Mouse (Mus musculus): ENCODE data around the gene Tcf3. TPM values are rescaled to one million over a fixed set of nuclear protein-coding genes. Genes with fewer than 3 reads are reported as not detected.
A peak's percentile ranks its signal among the peaks of the same experiment; 100 is the strongest.

Gene Tcf3
- polyA plus RNA-seq, 1 experiment from 2014 or later: 33.4 TPM

GRCm38 (mm10) chr10:80421208-80421607, 12.2 kb downstream of the Tcf3 start:
- Histone ChIP-seq H3K27ac (replicated peaks) (0 out of 2 replicates have a peak overlapping the region, but pooled peaks have one; percentile 10), H3K4me1 (peaks cover 33% of the 10 kb centered on the region)
- 95% methylated on average over 8 of the region's 8 CpGs for WGBS

DNA sequence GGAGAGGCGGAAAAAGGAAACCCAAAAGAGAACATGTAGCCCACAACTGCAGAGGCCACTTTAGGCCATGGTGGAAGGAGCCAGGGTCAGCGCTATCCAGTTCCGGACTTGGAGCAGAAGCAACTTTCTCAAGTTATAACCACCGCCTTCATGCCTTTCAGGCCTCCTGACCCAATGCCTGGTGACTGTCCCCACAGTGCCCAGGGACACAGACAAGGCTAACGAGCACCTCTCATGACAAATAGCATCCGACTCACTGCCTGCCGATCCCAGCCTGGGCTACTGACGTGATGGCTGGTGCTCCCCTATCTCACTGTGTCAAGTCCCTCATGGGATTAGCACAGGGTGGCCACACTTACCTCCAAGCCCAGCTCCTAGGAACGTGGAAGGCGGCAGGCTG, 12.7 kb downstream of the Tcf3 start:
- Histone ChIP-seq H3K4me1 (peaks cover 33% of the 10 kb centered on the region), H3K4me2 (no peak overlapping the region), H3K9ac (replicated peaks) (no peak overlapping the region), H3K9me3 (replicated peaks) (no peaks in the 10 kb centered on the region), H3K36me3 (peaks cover 71% of the 10 kb centered on the region), H3K27ac (replicated peaks) (no peak overlapping the region), H3K27me3 (replicated peaks) (no peaks in the 10 kb centered on the region), H3K4me3 (replicated peaks) (no peak overlapping the region)
- 92% methylated on average over 10 of the region's 10 CpGs for WGBS
- ATAC-seq (ENCODE audit: low FRiP score): no peak

More at GRCm38 (mm10) chr10:80421208-80421607, 12.2 kb downstream of the Tcf3 start:
- Histone ChIP-seq H3K9me3 (replicated peaks) (no peaks in the 10 kb centered on the region), H3K4me2 (no peak overlapping the region), H3K9ac (replicated peaks) (no peak overlapping the region), H3K27me3 (replicated peaks) (no peaks in the 10 kb centered on the region), H3K4me3 (replicated peaks) (no peak overlapping the region), H3K36me3 (peaks cover 71% of the 10 kb centered on the region)
- no peak for ATAC-seq (ENCODE audit: low FRiP score)

GRCm38 (mm10) chr10:80419419-80419818, 14.0 kb downstream of the Tcf3 start:
- no peak overlapping the region for H3K27ac ChIP-seq (replicated peaks)
- no peaks in the 10 kb centered on the region for H3K27me3 ChIP-seq (replicated peaks)
- H3K4me1 ChIP-seq: peaks cover 33% of the 10 kb centered on the region
- H3K9ac ChIP-seq (replicated peaks): no peak overlapping the region
- no peak overlapping the region for H3K4me2 ChIP-seq
- H3K9me3 ChIP-seq (replicated peaks): no peaks in the 10 kb centered on the region
- 44% methylated on average over 8 of the region's 8 CpGs for WGBS
- peaks cover 72% of the 10 kb centered on the region for H3K36me3 ChIP-seq
- no peak overlapping the region for H3K4me3 ChIP-seq (replicated peaks)
- ATAC-seq (ENCODE audit: low FRiP score): no peak

- WGBS: 40% methylated on average over 3 of the region's 3 CpGs
- ATAC-seq (ENCODE audit: low FRiP score): no peak
- H3K4me2 ChIP-seq: no peak overlapping the region
- H3K9me3 ChIP-seq (replicated peaks): no peaks in the 10 kb centered on the region
- H3K4me3 ChIP-seq (replicated peaks): no peak overlapping the region
- peaks cover 83% of the 10 kb centered on the region for H3K36me3 ChIP-seq
- H3K27me3 ChIP-seq (replicated peaks): no peaks in the 10 kb centered on the region
- H3K27ac ChIP-seq (replicated peaks): no peak overlapping the region
- H3K9ac ChIP-seq (replicated peaks): no peak overlapping the region
- peaks cover 30% of the 10 kb centered on the region for H3K4me1 ChIP-seq
Measured at GRCm38 (mm10) chr10:80418311-80418710, 15.1 kb downstream of the Tcf3 start.

DNA sequence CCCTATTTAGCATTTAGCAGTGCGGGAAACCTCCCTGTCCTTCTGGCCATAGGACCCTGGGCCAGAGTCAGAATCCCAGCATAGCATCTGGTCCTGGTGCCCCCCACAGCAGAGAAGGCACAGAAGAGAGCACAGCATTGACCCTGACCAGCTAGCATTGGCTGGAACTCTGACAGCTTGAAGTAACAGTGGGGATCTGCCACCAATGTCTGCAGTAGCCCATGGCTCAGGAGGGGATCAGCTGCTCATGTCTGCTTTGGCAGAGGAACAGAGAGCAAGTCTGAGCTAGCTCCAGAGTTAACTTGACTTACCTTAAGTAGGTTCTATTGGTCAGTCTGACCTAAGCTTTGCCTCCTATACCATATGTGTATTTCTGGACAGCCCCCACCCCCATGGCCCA, 15.6 kb downstream of the Tcf3 start:
- H3K27me3 ChIP-seq (replicated peaks): no peaks in the 10 kb centered on the region
- no peak overlapping the region for H3K9ac ChIP-seq (replicated peaks)
- peaks cover 25% of the 10 kb centered on the region for H3K4me1 ChIP-seq
- H3K4me3 ChIP-seq (replicated peaks): no peak overlapping the region
- no peaks in the 10 kb centered on the region for H3K9me3 ChIP-seq (replicated peaks)
- no peak overlapping the region for H3K27ac ChIP-seq (replicated peaks)
- 85% methylated on average over 1 of the region's 1 CpGs for WGBS
- ATAC-seq (ENCODE audit: low FRiP score): no peak
- no peak overlapping the region for H3K4me2 ChIP-seq
- peaks cover 87% of the 10 kb centered on the region for H3K36me3 ChIP-seq

DNA sequence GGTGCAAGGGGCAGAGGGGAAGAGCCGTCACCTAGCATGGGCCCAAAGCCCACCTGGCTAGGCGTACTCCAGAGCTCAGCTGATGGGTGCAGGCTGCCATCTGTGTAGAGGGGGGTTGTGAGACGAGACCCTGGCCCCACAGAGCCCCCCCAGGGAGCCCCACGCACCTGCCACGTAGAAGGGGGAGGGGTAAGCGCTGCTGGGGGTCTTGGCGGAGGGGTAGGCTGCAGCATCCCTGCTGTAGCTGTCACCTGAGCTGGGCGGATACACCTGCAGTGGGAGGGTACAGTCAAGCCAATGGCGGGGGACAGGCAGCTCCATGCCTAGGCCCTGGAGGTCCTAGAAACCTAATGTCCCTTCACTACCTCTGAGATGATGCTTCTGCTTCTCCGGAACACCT, 16.1 kb downstream of the Tcf3 start:
- Histone ChIP-seq H3K4me1 (peaks cover 20% of the 10 kb centered on the region), H3K4me3 (replicated peaks) (no peak overlapping the region), H3K9ac (replicated peaks) (no peak overlapping the region), H3K9me3 (replicated peaks) (no peaks in the 10 kb centered on the region), H3K36me3 (peaks cover 92% of the 10 kb centered on the region), H3K27me3 (replicated peaks) (no peaks in the 10 kb centered on the region), H3K4me2 (no peak overlapping the region), H3K27ac (replicated peaks) (no peak overlapping the region)
- ATAC-seq (ENCODE audit: low FRiP score): no peak
- WGBS: 83% methylated on average over 10 of the region's 10 CpGs

GRCm38 (mm10) chr10:80415566-80415965, 17.9 kb downstream of the Tcf3 start:
- peaks cover 14% of the 10 kb centered on the region for H3K4me1 ChIP-seq
- H3K36me3 ChIP-seq: peaks cover 99% of the 10 kb centered on the region
- H3K27me3 ChIP-seq (replicated peaks): no peaks in the 10 kb centered on the region
- WGBS: 97% methylated on average over 7 of the region's 7 CpGs
- no peak overlapping the region for H3K4me3 ChIP-seq (replicated peaks)
- no peak for ATAC-seq (ENCODE audit: low FRiP score)
- H3K27ac ChIP-seq (replicated peaks): no peak overlapping the region
- H3K9me3 ChIP-seq (replicated peaks): no peaks in the 10 kb centered on the region
- no peak overlapping the region for H3K9ac ChIP-seq (replicated peaks)
- no peak overlapping the region for H3K4me2 ChIP-seq

DNA sequence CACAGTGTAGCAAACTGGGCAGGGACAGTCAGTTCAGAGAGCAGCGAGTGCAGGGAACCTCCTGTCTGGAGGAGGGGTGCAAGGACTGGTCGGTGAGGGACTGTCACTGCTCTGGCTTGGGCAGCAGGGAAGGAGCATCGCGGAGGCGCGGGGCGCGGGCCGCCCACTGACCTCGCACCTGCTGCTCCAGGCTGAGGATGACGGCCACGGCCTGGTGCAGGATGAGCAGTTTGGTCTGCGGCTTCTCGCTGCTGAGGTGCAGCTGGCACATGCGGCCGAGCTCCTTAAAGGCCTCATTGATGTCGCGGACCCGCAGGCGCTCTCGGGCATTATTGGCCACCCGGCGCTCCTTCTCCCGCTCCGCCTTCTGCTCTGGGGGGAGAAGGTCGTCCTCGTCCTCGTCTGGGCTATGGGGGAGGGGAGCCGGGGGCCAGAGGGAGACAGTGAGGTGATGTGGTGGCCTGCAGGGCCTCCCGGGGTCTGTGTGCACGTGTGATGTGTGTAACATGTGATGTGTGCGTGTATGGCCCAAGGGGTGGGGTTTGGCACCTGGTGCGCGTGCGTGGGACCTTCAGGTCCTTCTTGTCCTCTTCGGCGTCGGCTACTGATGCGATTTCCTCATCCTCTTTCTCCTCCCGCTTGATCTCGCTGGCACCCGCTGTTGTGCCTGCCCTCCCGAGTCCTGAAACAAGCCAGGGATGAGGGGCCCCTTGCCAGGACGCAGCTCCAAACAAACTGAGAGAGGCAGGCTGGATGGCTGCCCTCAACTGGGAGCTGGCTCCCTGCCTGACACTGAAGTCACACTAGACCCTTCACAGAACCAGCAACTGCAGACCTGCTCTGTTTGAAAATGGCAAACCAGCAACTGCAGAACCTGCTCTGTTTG, 20.5 kb downstream of the Tcf3 start:
- H3K9me3 ChIP-seq (replicated peaks): no peaks in the 10 kb centered on the region
- no peak overlapping the region for H3K9ac ChIP-seq (replicated peaks)
- no peak overlapping the region for H3K4me3 ChIP-seq (replicated peaks)
- H3K4me1 ChIP-seq: no peaks in the 10 kb centered on the region
- H3K27me3 ChIP-seq (replicated peaks): no peaks in the 10 kb centered on the region
- ATAC-seq (ENCODE audit: low FRiP score): peak; percentile 38; the same call in 1 of the 2 replicates
- H3K36me3 ChIP-seq: peaks cover 91% of the 10 kb centered on the region
- no peak overlapping the region for H3K4me2 ChIP-seq
- 78% methylated on average over 44 of the region's 44 CpGs for WGBS
- peak overlapping the region; percentile 55; the same call in 1 of the 2 replicates for H3K27ac ChIP-seq (replicated peaks)

DNA sequence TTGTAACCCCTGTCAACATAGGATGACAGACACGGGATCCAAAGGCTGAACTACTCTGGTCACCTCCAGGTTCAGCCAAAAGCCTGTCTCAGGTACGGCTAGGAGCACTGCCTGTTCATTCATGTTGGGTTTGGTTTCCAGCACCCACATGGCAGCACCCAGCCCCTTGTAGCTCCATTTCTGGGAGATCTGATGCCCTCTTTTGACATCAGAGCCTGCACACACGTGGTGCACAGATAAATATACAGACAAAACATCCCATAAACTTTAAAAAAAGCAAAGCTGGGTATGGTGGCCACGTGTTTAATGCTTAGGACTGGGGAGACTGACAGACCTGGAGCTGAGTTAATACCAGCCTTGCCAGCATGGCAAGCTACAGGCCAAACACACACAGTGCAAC, 25.5 kb downstream of the Tcf3 start:
- H3K4me3 ChIP-seq (replicated peaks): 0 out of 2 replicates have a peak overlapping the region, but pooled peaks have one; percentile 62
- no peak for ATAC-seq (ENCODE audit: low FRiP score)
- H3K4me1 ChIP-seq: peaks cover 26% of the 10 kb centered on the region
- no peak overlapping the region for H3K27ac ChIP-seq (replicated peaks)
- H3K9ac ChIP-seq (replicated peaks): peak overlapping the region; percentile 78
- WGBS: 52% methylated on average over 4 of the region's 4 CpGs
- no peaks in the 10 kb centered on the region for H3K9me3 ChIP-seq (replicated peaks)
- no peaks in the 10 kb centered on the region for H3K27me3 ChIP-seq (replicated peaks)
- no peak overlapping the region for H3K4me2 ChIP-seq
- peaks cover 56% of the 10 kb centered on the region for H3K36me3 ChIP-seq

- WGBS: 3% methylated on average over 27 of the region's 27 CpGs
Measured at GRCm38 (mm10) chr10:80406684-80407501, 26.6 kb downstream of the Tcf3 start, which contains the start of gene Uqcr11. TSS of gene Uqcr11 (minus strand) at chr10:80406830.

GRCm38 (mm10) chr10:80405481-80406173, 27.8 kb downstream of the Tcf3 start:
- 56% methylated on average over 10 of the region's 10 CpGs for WGBS
- Histone ChIP-seq H3K27me3 (replicated peaks) (no peaks in the 10 kb centered on the region), H3K27ac (replicated peaks) (peak overlapping the region; percentile 88), H3K9ac (replicated peaks) (peak overlapping the region; percentile 78), H3K36me3 (peaks cover 51% of the 10 kb centered on the region), H3K9me3 (replicated peaks) (no peaks in the 10 kb centered on the region), H3K4me2 (peak overlapping the region; percentile 95), H3K4me3 (replicated peaks) (peak overlapping the region; percentile 62), H3K4me1 (peaks cover 32% of the 10 kb centered on the region)
- ATAC-seq (ENCODE audit: low FRiP score): no peak

More at GRCm38 (mm10) chr10:80406684-80407501, 26.6 kb downstream of the Tcf3 start, which contains the start of gene Uqcr11:
- H3K9me3 ChIP-seq (replicated peaks): no peaks in the 10 kb centered on the region
- H3K4me2 ChIP-seq: peak within 1 kb of the TSS; percentile 95
- peak; percentile 82 for ATAC-seq (ENCODE audit: low FRiP score)
- peak within 1 kb of the TSS; percentile 62 for H3K4me3 ChIP-seq (replicated peaks)
- peaks cover 26% of the 10 kb centered on the region for H3K4me1 ChIP-seq
- peak within 1 kb of the TSS; percentile 78 for H3K9ac ChIP-seq (replicated peaks)
- peaks cover 55% of the 10 kb centered on the region for H3K36me3 ChIP-seq
- peak within 1 kb of the TSS; percentile 88 for H3K27ac ChIP-seq (replicated peaks)
- H3K27me3 ChIP-seq (replicated peaks): no peaks in the 10 kb centered on the region
